Mouse (Mus musculus): ENCODE results near the gene Alpk1.
A peak's percentile ranks its signal among the peaks of the same experiment; 100 is the strongest.
"Not testable (repeated sequence)": the region's sequence is repeated elsewhere in the genome, so short reads cannot be mapped to it uniquely, and the experiment has no call there.

Gene Alpk1

GRCm38 (mm10) chr3:127790234-127791055 lies 10.1 kb upstream of the Alpk1 start:
- no peak for DNase-seq (ENCODE audit: low read depth, low spot score)

- peak; percentile 26 for DNase-seq (ENCODE audit: low read depth, low spot score)
Measured at GRCm38 (mm10) chr3:127789500-127790191, 9.3 kb upstream of the Alpk1 start, which contains the start of gene Tifa. Gene Tifa, plus strand, starts transcription at chr3:127789805.

- DNase-seq (ENCODE audit: low read depth, low spot score), result no peak
Measured at GRCm38 (mm10) chr3:127788919-127789318, 8.6 kb upstream of the Alpk1 start.

- no peak for DNase-seq (ENCODE audit: low read depth, low spot score)
Measured at GRCm38 (mm10) chr3:127788038-127788437, 7.7 kb upstream of the Alpk1 start.

GRCm38 (mm10) chr3:127787032-127787431 lies 6.7 kb upstream of the Alpk1 start:
- DNase-seq (ENCODE audit: low read depth, low spot score), result no peak

GRCm38 (mm10) chr3:127783680-127784079 lies 3.4 kb upstream of the Alpk1 start:
- DNase-seq (ENCODE audit: low read depth, low spot score), result not testable (repeated sequence)

- no peak for DNase-seq (ENCODE audit: low read depth, low spot score)
Measured at GRCm38 (mm10) chr3:127782921-127783320, 2.6 kb upstream of the Alpk1 start.

GRCm38 (mm10) chr3:127780921-127781320 lies 594 bp upstream of the Alpk1 start:
- no peak for DNase-seq (ENCODE audit: low read depth, low spot score)

- no peak for DNase-seq (ENCODE audit: low read depth, low spot score)
Measured at GRCm38 (mm10) chr3:127769146-127769545, 11.2 kb downstream of the Alpk1 start.

- DNase-seq (ENCODE audit: low read depth, low spot score), result no peak
Measured at GRCm38 (mm10) chr3:127765971-127766370, 14.4 kb downstream of the Alpk1 start.

GRCm38 (mm10) chr3:127764541-127764940 lies 15.8 kb downstream of the Alpk1 start:
- DNase-seq (ENCODE audit: low read depth, low spot score), result no peak

GRCm38 (mm10) chr3:127763076-127763612 lies 17.2 kb downstream of the Alpk1 start:
- DNase-seq (ENCODE audit: low read depth, low spot score), result no peak

GRCm38 (mm10) chr3:127762403-127762802 lies 17.9 kb downstream of the Alpk1 start:
- no peak for DNase-seq (ENCODE audit: low read depth, low spot score)

GRCm38 (mm10) chr3:127759212-127759611 lies 21.1 kb downstream of the Alpk1 start:
- no peak for DNase-seq (ENCODE audit: low read depth, low spot score)

- DNase-seq (ENCODE audit: low read depth, low spot score), result no peak
Measured at GRCm38 (mm10) chr3:127758806-127759205, 21.5 kb downstream of the Alpk1 start.

GRCm38 (mm10) chr3:127757886-127758301 lies 22.4 kb downstream of the Alpk1 start:
- no peak for DNase-seq (ENCODE audit: low read depth, low spot score)

- DNase-seq (ENCODE audit: low read depth, low spot score), result no peak
Measured at GRCm38 (mm10) chr3:127756458-127756857, 23.9 kb downstream of the Alpk1 start.

GRCm38 (mm10) chr3:127749981-127750562 lies 30.3 kb downstream of the Alpk1 start:
- DNase-seq (ENCODE audit: low read depth, low spot score), result no peak

GRCm38 (mm10) chr3:127749266-127749665 lies 31.1 kb downstream of the Alpk1 start:
- no peak for DNase-seq (ENCODE audit: low read depth, low spot score)

GRCm38 (mm10) chr3:127748644-127749043 lies 31.7 kb downstream of the Alpk1 start:
- DNase-seq (ENCODE audit: low read depth, low spot score), result no peak

- DNase-seq (ENCODE audit: low read depth, low spot score), result no peak
Measured at GRCm38 (mm10) chr3:127745911-127746640, 34.3 kb downstream of the Alpk1 start.
